Mouse (Mus musculus) cerebellum, adult 9-10 months (tissue): ENCODE measurements around the gene Upk1a.
A peak's percentile ranks its signal among the peaks of the same experiment; 100 is the strongest.

Source experiments
- DNase-seq: peaks from one replicate; pipeline ENCODE4 v3.0.0; 2022

Upk1a gene

GRCm38 (mm10) chr7:30600651-30601050 lies 12.0 kb downstream of the Upk1a start:
- no peak for DNase-seq

- peak; percentile 96 for DNase-seq
Measured at GRCm38 (mm10) chr7:30599933-30600353, 12.7 kb downstream of the Upk1a start.

GRCm38 (mm10) chr7:30598786-30599185 lies 13.9 kb downstream of the Upk1a start, which contains the start of gene Zbtb32:
TSS of gene Zbtb32 (minus strand) at chr7:30598909.
- DNase-seq, result no peak

- no peak for DNase-seq
Measured at GRCm38 (mm10) chr7:30596811-30597210, 15.8 kb downstream of the Upk1a start.

GRCm38 (mm10) chr7:30596093-30596492 lies 16.6 kb downstream of the Upk1a start:
- DNase-seq, result no peak

GRCm38 (mm10) chr7:30594510-30595024 lies 18.1 kb downstream of the Upk1a start:
- no peak for DNase-seq

GRCm38 (mm10) chr7:30593579-30594509 lies 18.8 kb downstream of the Upk1a start:
- no peak for DNase-seq

- no peak for DNase-seq
Measured at GRCm38 (mm10) chr7:30592772-30593423, 19.7 kb downstream of the Upk1a start.

- DNase-seq, result no peak
Measured at GRCm38 (mm10) chr7:30591605-30591951, 21.1 kb downstream of the Upk1a start.

- DNase-seq, result no peak
Measured at GRCm38 (mm10) chr7:30590927-30591604, 21.6 kb downstream of the Upk1a start.

GRCm38 (mm10) chr7:30589435-30590301 lies 23.0 kb downstream of the Upk1a start:
- peak; percentile 88 for DNase-seq

- peak; percentile 96 for DNase-seq
Measured at GRCm38 (mm10) chr7:30588676-30589434, 23.8 kb downstream of the Upk1a start, which contains the start of gene Kmt2b. TSS of gene Kmt2b (minus strand) at chr7:30588726.

GRCm38 (mm10) chr7:30587842-30588667 lies 24.6 kb downstream of the Upk1a start:
- DNase-seq, result peak; percentile 71

GRCm38 (mm10) chr7:30586455-30587020 lies 26.1 kb downstream of the Upk1a start:
- DNase-seq, result no peak

- no peak for DNase-seq
Measured at GRCm38 (mm10) chr7:30585170-30585569, 27.5 kb downstream of the Upk1a start.

- DNase-seq, result no peak
Measured at GRCm38 (mm10) chr7:30584339-30584738, 28.3 kb downstream of the Upk1a start.

- no peak for DNase-seq
Measured at GRCm38 (mm10) chr7:30581547-30581946, 31.1 kb downstream of the Upk1a start.

GRCm38 (mm10) chr7:30579950-30580349 lies 32.7 kb downstream of the Upk1a start:
- no peak for DNase-seq

- DNase-seq, result peak; percentile 88
Measured at GRCm38 (mm10) chr7:30572969-30573368, 39.7 kb downstream of the Upk1a start.

GRCm38 (mm10) chr7:30572389-30572788 lies 40.3 kb downstream of the Upk1a start:
- no peak for DNase-seq
